Mouse (Mus musculus) midbrain, embryonic 12.5 days (tissue): ENCODE data around the gene Sult1b1. TPM values are rescaled to one million over a fixed set of nuclear protein-coding genes. Genes with fewer than 3 reads are reported as not detected.
"Not testable (repeated sequence)": the region's sequence is repeated elsewhere in the genome, so short reads cannot be mapped to it uniquely, and the experiment has no call there.

Source experiments
- ATAC-seq: fragments of 200-750 bp; cut with Nextera tagmentation; 2 replicates; pipeline ENCODE4 v1.8.0; 2017; ENCODE audit warnings: low read depth, moderate TSS enrichment, moderate library complexity; ENCODE audit not compliant: low FRiP score
- H3K27ac ChIP-seq: fragments of 300-500 bp; sonication (generic); replicated peaks from 2 replicates; pipeline ENCODE4 v1.5.1; 2016; ENCODE audit warnings: mild to moderate bottlenecking
- H3K27me3 ChIP-seq: fragments of 300-500 bp; sonication (generic); 2 replicates; pipeline ENCODE4 v1.6.1; 2016; ENCODE audit warnings: mild to moderate bottlenecking
- H3K36me3 ChIP-seq: fragments of 300-500 bp; sonication (generic); 2 replicates; pipeline ENCODE4 v1.6.1; 2016
- H3K4me1 ChIP-seq: fragments of 300-500 bp; sonication (generic); 2 replicates; pipeline ENCODE4 v1.6.1; 2016
- H3K4me2 ChIP-seq: fragments of 300-500 bp; sonication (generic); replicated peaks from 2 replicates; pipeline ENCODE4 v1.6.1; 2016; ENCODE audit warnings: mild to moderate bottlenecking, moderate library complexity
- H3K4me3 ChIP-seq: fragments of 300-500 bp; sonication (generic); 2 replicates; pipeline ENCODE4 v1.5.1; 2016; ENCODE audit warnings: mild to moderate bottlenecking
- H3K9ac ChIP-seq: fragments of 300-500 bp; sonication (generic); replicated peaks from 2 replicates; pipeline ENCODE4 v1.6.1; 2016; ENCODE audit warnings: mild to moderate bottlenecking, moderate library complexity
- H3K9me3 ChIP-seq: fragments of 300-500 bp; sonication (generic); 2 replicates; pipeline ENCODE4 v1.6.1; 2016; ENCODE audit warnings: mild to moderate bottlenecking
- WGBS: fragments of 180-500 bp; shearing (Covaris S2); methylation state at CpG from one replicate; pipeline ENCODE4 v1.1.7; 2016; 5-methylcytosine and 5-hydroxymethylcytosine counted together
- polyA plus RNA-seq: library from polyadenylated mRNA; unstranded; fragments of >200 nt; fragmentation: Nextera tagmentation; extraction: Ambion mirVana; gene quantifications from 2 replicates; pipeline ENCODE4 v1.2.1, GENCODE M21; 2016

Gene Sult1b1
- polyA plus RNA-seq, 1 experiment from 2014 or later = not detected

DNA sequence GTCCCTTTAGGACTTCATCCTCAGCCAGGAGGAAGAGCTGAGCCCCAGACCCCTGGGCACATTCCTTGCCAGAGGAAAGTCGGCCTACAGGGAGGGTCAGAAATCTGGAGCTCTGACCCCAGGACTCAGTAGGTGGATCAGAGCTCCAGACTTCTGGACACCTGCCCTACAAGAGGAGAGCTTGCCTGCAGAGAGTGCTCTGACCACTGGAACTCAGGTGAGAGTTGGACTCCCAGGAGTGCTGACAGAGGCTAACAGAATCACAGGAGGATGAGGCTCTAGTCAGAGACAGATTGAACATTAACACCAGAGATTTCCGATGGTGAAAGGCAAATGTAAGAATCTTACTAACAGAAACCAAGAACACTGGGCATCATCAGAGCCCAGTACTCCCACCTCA is 14.4 kb downstream of the Sult1b1 start:
- H3K9ac ChIP-seq, H3K4me1 ChIP-seq, H3K4me2 ChIP-seq, H3K27ac ChIP-seq, H3K27me3 ChIP-seq, ATAC-seq, H3K36me3 ChIP-seq, H3K4me3 ChIP-seq, H3K9me3 ChIP-seq: not testable (repeated sequence)
- 95% methylated on average over 2 of the region's 2 CpGs for WGBS

DNA sequence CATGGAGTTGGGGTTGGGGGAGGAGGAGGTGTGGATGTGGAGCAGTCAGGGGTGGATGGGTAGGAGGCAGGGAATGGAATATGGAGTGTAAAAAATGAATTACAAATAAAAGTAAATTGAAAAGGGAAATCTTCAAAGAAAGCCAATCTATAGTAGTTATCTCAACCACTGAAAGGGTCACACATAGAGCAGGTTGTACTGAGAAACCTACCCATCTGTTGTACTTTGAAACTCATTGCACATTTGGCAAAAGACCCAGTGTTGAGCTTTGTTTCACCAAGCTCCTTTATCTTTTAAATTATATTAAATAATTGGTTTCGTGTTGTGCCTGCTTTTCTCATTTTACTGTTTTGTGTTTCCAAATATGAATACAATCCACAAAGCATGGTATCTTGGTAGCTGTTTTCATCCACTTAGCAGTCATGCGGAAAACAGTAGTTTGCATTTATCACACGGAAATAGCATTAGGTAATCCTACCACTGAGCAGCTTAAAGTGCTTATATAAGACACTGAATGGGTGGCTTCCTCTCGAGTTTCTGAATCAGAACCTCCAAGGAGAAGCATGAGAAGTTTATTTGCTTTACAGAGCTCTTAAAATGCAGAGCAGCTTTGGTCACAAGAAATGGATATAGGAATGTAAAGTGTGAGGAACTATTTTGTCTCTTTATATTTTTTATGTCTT is 32.1 kb downstream of the Sult1b1 start:
- Histone ChIP-seq H3K9ac (no peak overlapping the region), H3K4me2 (no peak overlapping the region), H3K4me1 (no peaks in the 10 kb centered on the region), H3K27me3 (no peaks in the 10 kb centered on the region), H3K9me3 (no peaks in the 10 kb centered on the region), H3K36me3 (no peaks in the 10 kb centered on the region), H3K4me3 (no peak overlapping the region), H3K27ac (no peak overlapping the region)
- 45% methylated on average over 4 of the region's 4 CpGs for WGBS
- no peak for ATAC-seq

DNA sequence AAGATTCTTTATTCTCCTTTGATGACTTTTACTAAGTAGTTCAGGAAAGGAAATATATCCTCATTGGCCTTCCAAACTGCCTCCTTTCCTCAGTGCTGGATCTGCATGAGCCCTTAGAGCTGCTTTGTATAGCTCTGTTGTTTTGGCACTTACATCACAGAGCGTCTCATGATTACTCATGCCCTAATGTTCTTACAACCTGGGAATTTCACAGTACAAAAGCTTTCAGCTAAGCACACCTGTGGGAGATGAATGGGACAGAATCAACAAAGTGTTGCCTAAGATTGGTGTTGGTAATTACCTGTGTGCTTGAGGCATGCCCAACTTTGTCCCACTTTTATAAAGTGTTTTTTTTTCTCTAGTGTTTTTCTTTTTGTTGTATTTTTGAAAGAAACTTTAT is 35.3 kb downstream of the Sult1b1 start:
- 76% methylated on average over 1 of the region's 1 CpGs for WGBS
- no peaks in the 10 kb centered on the region for H3K4me1 ChIP-seq

GRCm38 (mm10) chr5:87499341-87499740 is 38.7 kb downstream of the Sult1b1 start:
- ATAC-seq = no peak
- Histone ChIP-seq H3K27ac (no peak overlapping the region), H3K36me3 (no peaks in the 10 kb centered on the region), H3K9ac (no peak overlapping the region), H3K4me2 (no peak overlapping the region), H3K4me1 (no peaks in the 10 kb centered on the region), H3K4me3 (no peak overlapping the region), H3K27me3 (no peaks in the 10 kb centered on the region), H3K9me3 (no peaks in the 10 kb centered on the region)

More for the DNA sequence above, 35.3 kb downstream of the Sult1b1 start:
- H3K4me3 ChIP-seq = no peak overlapping the region
- H3K27ac ChIP-seq = no peak overlapping the region
- H3K27me3 ChIP-seq = no peaks in the 10 kb centered on the region
- H3K36me3 ChIP-seq = no peaks in the 10 kb centered on the region
- H3K9me3 ChIP-seq = no peaks in the 10 kb centered on the region
- no peak overlapping the region for H3K9ac ChIP-seq
- no peak overlapping the region for H3K4me2 ChIP-seq
- no peak for ATAC-seq

- no peak for ATAC-seq
- H3K27ac ChIP-seq = no peak overlapping the region
These were observed 39.1 kb downstream of the Sult1b1 start for GRCm38 (mm10) chr5:87498936-87499335.

DNA sequence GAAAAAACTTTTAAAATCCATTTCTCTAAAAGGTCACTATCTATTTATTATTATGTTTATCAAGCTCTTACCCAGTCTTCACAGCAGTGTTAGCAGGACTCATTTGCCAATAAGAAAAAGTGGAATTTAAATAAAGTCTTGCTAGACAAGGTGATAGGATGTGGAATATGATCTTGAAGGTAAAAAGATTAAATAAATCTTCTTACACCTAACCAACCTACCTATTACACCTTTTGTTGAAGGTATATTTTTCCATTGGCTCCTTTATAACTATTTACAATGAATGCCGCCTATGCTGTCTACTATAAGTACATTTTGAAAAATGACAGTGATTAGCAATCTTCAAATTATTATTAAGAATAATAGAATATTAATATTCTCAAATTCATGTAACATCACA is 47.2 kb downstream of the Sult1b1 start, which contains the start of gene Ugt2a1:
TSS of gene Ugt2a1 (minus strand) at position 101 of the 400 bp plus-strand sequence.
- WGBS = 86% methylated on average over 1 of the region's 1 CpGs
- Histone ChIP-seq H3K27me3 (no peaks in the 10 kb centered on the region), H3K4me2 (no peak within 1 kb of the TSS), H3K27ac (no peak within 1 kb of the TSS), H3K9ac (no peak within 1 kb of the TSS), H3K4me1 (no peaks in the 10 kb centered on the region), H3K9me3 (no peaks in the 10 kb centered on the region), H3K36me3 (no peaks in the 10 kb centered on the region), H3K4me3 (no peak within 1 kb of the TSS)
- no peak for ATAC-seq

More at GRCm38 (mm10) chr5:87498936-87499335, 39.1 kb downstream of the Sult1b1 start:
- no peaks in the 10 kb centered on the region for H3K36me3 ChIP-seq
- H3K4me3 ChIP-seq = no peak overlapping the region
- no peaks in the 10 kb centered on the region for H3K4me1 ChIP-seq
- H3K9me3 ChIP-seq = no peaks in the 10 kb centered on the region
- no peaks in the 10 kb centered on the region for H3K27me3 ChIP-seq
- H3K9ac ChIP-seq = no peak overlapping the region
- no peak overlapping the region for H3K4me2 ChIP-seq

DNA sequence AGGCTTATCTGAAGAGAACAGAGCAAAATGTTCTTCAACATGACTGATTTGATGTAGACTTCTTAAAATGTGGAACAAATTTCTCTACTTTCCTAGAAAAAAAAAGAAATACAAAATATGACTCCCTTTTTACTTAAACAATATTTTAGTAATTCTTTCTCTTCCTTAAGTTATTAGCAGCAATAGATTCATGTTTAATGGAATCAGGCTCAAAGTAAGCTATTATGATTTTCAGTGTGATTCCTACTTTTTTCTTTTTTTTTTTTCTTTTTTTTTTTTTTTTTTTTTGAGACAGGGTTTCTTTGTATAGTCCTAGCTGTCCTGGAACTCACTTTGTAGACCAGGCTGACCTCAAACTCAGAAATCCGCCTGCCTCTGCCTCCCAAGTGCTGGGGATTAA is 51.3 kb downstream of the Sult1b1 start, which contains the start of gene Gm43638:
TSS of gene Gm43638 (minus strand) at position 101 of the 400 bp plus-strand sequence.
- not testable (repeated sequence) for H3K9ac ChIP-seq, H3K9me3 ChIP-seq, H3K27me3 ChIP-seq, ATAC-seq, H3K27ac ChIP-seq, H3K36me3 ChIP-seq, H3K4me1 ChIP-seq, H3K4me2 ChIP-seq, H3K4me3 ChIP-seq
- 84% methylated on average over 1 of the region's 1 CpGs for WGBS

- H3K4me1 ChIP-seq = no peaks in the 10 kb centered on the region
- H3K27ac ChIP-seq = no peak within 1 kb of the TSS
- H3K9ac ChIP-seq = no peak within 1 kb of the TSS
- 88% methylated on average over 5 of the region's 5 CpGs for WGBS
- no peak for ATAC-seq
- H3K36me3 ChIP-seq = no peaks in the 10 kb centered on the region
- no peak within 1 kb of the TSS for H3K4me2 ChIP-seq
- H3K9me3 ChIP-seq = no peaks in the 10 kb centered on the region
- no peak within 1 kb of the TSS for H3K4me3 ChIP-seq
- no peaks in the 10 kb centered on the region for H3K27me3 ChIP-seq
These were observed 55.8 kb downstream of the Sult1b1 start, which contains the start of gene Ugt2a2 for GRCm38 (mm10) chr5:87482160-87482559. TSS of gene Ugt2a2 (minus strand) at chr5:87482260.

Other genes with a start within 250 kb of the Sult1b1 start
- not detected in 2 replicates for gene Ugt2a3, start 201.0 kb downstream of the Sult1b1 start, polyA plus RNA-seq
- not detected in 2 replicates for gene Ugt2b38, start 114.0 kb downstream of the Sult1b1 start, polyA plus RNA-seq
- not detected in 2 replicates for gene Ugt2a2, start 55.9 kb downstream of the Sult1b1 start, polyA plus RNA-seq
- not detected in 2 replicates for gene Gm43638, start 51.4 kb downstream of the Sult1b1 start, polyA plus RNA-seq
- gene Ugt2a1, start 47.3 kb downstream of the Sult1b1 start, polyA plus RNA-seq = not detected in 2 replicates
- gene Sult1d1, start 30.8 kb upstream of the Sult1b1 start, polyA plus RNA-seq = not detected in 2 replicates
- gene Sult1e1, start 53.4 kb upstream of the Sult1b1 start, polyA plus RNA-seq = not detected in 2 replicates
- gene Csn1s1, start 128.0 kb upstream of the Sult1b1 start, polyA plus RNA-seq = not detected in 2 replicates
- not detected in 2 replicates for gene Csn2, start 161.4 kb upstream of the Sult1b1 start, polyA plus RNA-seq
- not detected in 2 replicates for gene Csn1s2a, start 236.4 kb upstream of the Sult1b1 start, polyA plus RNA-seq